Mouse (Mus musculus): ENCODE measurements around the gene Uqcr11.

DNA sequence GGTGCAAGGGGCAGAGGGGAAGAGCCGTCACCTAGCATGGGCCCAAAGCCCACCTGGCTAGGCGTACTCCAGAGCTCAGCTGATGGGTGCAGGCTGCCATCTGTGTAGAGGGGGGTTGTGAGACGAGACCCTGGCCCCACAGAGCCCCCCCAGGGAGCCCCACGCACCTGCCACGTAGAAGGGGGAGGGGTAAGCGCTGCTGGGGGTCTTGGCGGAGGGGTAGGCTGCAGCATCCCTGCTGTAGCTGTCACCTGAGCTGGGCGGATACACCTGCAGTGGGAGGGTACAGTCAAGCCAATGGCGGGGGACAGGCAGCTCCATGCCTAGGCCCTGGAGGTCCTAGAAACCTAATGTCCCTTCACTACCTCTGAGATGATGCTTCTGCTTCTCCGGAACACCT is 10.7 kb upstream of the Uqcr11 start:
- no peak for TF ChIP-seq TAL1 (IDR thresholded peaks at IDR 0.05; ENCODE audit: low read length)
- no peak for TF ChIP-seq GATA1 (IDR thresholded peaks at IDR 0.05; ENCODE audit: low read length)

Data from erythroblast, embryonic 14.5 days (primary cell).